Mouse (Mus musculus) neural tube, embryonic 12.5 days (tissue): ENCODE measurements around the gene Dedd2. TPM values are rescaled to one million over a fixed set of nuclear protein-coding genes. Genes with fewer than 3 reads are reported as not detected.
"Not testable (repeated sequence)": the region's sequence is repeated elsewhere in the genome, so short reads cannot be mapped to it uniquely, and the experiment has no call there.

ENCODE experiments used
- ATAC-seq: fragments of 200-750 bp; cut with Nextera tagmentation; 2 replicates; pipeline ENCODE4 v1.8.0; 2017; ENCODE audit warnings: low read depth, mild to moderate bottlenecking, moderate TSS enrichment, moderate library complexity; ENCODE audit not compliant: low FRiP score
- H3K27ac ChIP-seq: fragments of 300-500 bp; sonication (generic); 2 replicates; pipeline ENCODE4 v1.5.1; 2016
- H3K27me3 ChIP-seq: fragments of 300-500 bp; sonication (generic); replicated peaks from 2 replicates; pipeline ENCODE4 v1.6.1; 2016; ENCODE audit warnings: mild to moderate bottlenecking
- H3K36me3 ChIP-seq: fragments of 300-500 bp; sonication (generic); 2 replicates; pipeline ENCODE4 v1.6.1; 2016; ENCODE audit warnings: mild to moderate bottlenecking
- H3K4me1 ChIP-seq: fragments of 300-500 bp; sonication (generic); 2 replicates; pipeline ENCODE4 v1.6.1; 2016
- H3K4me2 ChIP-seq: fragments of 300-500 bp; sonication (generic); replicated peaks from 2 replicates; pipeline ENCODE4 v1.6.1; 2016; ENCODE audit warnings: mild to moderate bottlenecking
- H3K4me3 ChIP-seq: fragments of 300-500 bp; sonication (generic); 2 replicates; pipeline ENCODE4 v1.5.1; 2016
- H3K9ac ChIP-seq: fragments of 300-500 bp; sonication (generic); 2 replicates; pipeline ENCODE4 v1.6.1; 2016; ENCODE audit warnings: mild to moderate bottlenecking
- H3K9me3 ChIP-seq: fragments of 300-500 bp; sonication (generic); 2 replicates; pipeline ENCODE4 v1.6.1; 2016; ENCODE audit warnings: mild to moderate bottlenecking
- WGBS: fragments of 180-500 bp; shearing (Covaris S2); methylation state at CpG from one replicate; pipeline ENCODE4 v1.1.7; 2016; 5-methylcytosine and 5-hydroxymethylcytosine counted together
- polyA plus RNA-seq: library from polyadenylated mRNA; unstranded; fragments of >200 nt; fragmentation: Nextera tagmentation; extraction: Ambion mirVana; gene quantifications from 2 replicates; pipeline ENCODE4 v1.2.1, GENCODE M21; 2016

The Dedd2 gene
- polyA plus RNA-seq, result 15.5 and 17.7 TPM in 2 replicates

DNA sequence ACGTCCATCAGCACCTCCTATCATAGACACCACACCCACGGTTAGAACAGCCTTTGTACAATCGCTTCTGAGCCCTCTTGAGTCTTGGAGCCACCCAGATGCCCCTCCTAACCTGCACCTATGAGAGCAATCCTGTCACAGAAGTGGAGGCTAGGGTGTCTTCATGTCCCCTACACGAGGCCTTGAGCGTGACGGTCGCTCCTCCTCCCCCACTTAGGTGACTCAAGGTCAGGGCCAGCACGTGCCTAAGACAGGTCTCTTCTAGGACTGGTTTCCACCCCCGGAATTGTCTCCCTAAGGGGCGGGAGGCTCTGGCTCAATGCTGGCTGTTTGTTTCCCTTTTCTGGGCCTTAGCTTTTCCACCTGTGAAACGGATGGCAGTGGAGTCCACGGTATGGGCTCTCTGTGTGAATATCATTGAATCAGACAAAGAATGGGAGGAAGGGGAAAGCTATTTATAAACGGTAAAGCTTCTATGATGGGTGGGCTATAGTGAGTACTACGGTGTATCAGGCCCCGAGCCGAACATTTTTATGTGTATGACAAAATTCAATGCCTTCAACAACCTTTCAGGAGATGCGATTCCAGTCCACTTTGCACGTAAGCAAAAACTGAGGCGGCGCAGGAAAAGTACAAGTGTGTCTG lies at the start of gene Dedd2:
Gene Dedd2 (minus strand): TSS at position 159 of the 645 bp plus-strand sequence.
- peaks cover 21% of the 10 kb centered on the region for H3K36me3 ChIP-seq
- no peak for ATAC-seq
- H3K9ac ChIP-seq, result peak within 1 kb of the TSS; percentile 64
- 10% methylated on average over 20 of the region's 20 CpGs for WGBS
- peak within 1 kb of the TSS; percentile 49 for H3K4me3 ChIP-seq
- H3K27me3 ChIP-seq, result no peaks in the 10 kb centered on the region
- H3K9me3 ChIP-seq, result no peaks in the 10 kb centered on the region
- H3K4me1 ChIP-seq, result peaks cover 35% of the 10 kb centered on the region
- H3K4me2 ChIP-seq, result peak within 1 kb of the TSS; percentile 98
- H3K27ac ChIP-seq, result peak within 1 kb of the TSS; percentile 4; the same call in 1 of the 2 replicates

DNA sequence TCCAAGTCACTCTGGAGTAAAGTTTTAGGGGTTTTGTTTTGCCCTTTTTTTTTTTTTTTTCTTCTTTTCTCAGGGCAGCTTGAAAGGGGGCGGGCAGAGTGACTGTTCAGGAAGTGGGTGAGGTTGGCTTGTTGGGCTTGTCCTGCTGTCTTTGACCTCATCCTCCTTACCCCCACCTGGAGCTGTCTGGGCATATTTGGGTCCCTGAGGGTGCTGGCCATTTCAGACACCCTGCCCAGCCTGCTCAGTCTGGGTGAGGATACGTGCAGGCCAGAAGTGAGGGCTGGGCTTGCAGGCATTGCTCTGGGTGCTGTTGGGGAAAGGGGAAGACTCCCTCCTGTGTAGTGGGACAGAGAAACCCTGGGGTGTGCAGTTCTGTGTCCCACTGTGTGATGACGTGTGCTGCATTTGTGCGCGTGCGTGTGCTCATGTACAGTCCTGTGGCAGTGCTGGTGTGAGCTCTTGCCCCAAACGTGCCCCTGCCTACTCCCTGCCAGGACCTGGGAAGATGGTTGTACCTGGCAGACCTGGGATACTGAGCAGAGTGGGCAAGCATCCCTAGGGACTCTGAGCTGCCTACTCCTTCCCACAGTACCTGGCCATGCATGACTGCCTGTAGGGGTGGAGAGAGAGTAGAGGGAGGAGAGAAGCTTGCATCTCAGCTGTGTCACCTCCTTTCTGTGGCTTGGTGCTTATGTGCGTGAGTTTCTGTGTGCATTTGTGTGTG lies 49.3 kb upstream of the Dedd2 start:
- peak overlapping the region; percentile 9 for H3K4me3 ChIP-seq
- ATAC-seq, result no peak

DNA sequence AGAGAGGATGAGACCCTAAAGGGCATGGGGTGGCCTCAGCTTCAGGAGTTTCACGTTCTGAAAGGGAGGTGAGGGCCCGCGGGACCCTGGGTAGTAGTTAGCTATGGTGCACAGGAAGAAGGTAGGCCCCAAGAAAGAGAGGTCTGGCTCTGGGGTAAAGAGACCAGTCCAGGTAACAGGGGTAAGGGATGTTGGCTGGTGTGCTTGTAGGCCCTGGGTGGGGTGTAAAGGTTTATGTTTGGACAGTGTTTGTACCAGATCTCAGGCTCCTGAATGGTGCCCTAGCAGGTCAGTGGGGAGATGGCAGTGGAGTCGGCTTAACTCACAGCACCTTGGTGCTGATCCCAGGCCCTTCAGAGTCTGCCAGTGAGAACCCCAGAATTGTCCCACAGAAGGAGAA lies 48.6 kb upstream of the Dedd2 start:
- H3K4me3 ChIP-seq, result peak overlapping the region; percentile 82
- ATAC-seq, result no peak
- no peak overlapping the region for H3K27ac ChIP-seq
- H3K4me1 ChIP-seq, result peaks cover 21% of the 10 kb centered on the region
- peak overlapping the region; percentile 84 for H3K9ac ChIP-seq
- peak overlapping the region; percentile 80 for H3K4me2 ChIP-seq
- H3K9me3 ChIP-seq, result no peaks in the 10 kb centered on the region
- 53% methylated on average over 4 of the region's 4 CpGs for WGBS
- peaks cover 32% of the 10 kb centered on the region for H3K36me3 ChIP-seq
- no peaks in the 10 kb centered on the region; the same call in 1 of the 2 replicates for H3K27me3 ChIP-seq

More for the DNA sequence above, 49.3 kb upstream of the Dedd2 start:
- peaks cover 28% of the 10 kb centered on the region for H3K4me1 ChIP-seq
- peak overlapping the region; percentile 80 for H3K4me2 ChIP-seq
- 90% methylated on average over 8 of the region's 8 CpGs for WGBS
- no peaks in the 10 kb centered on the region; the same call in 1 of the 2 replicates for H3K27me3 ChIP-seq
- H3K9me3 ChIP-seq, result no peaks in the 10 kb centered on the region
- H3K36me3 ChIP-seq, result peaks cover 32% of the 10 kb centered on the region
- peak overlapping the region; percentile 84; the same call in 1 of the 2 replicates for H3K9ac ChIP-seq
- H3K27ac ChIP-seq, result no peak overlapping the region

DNA sequence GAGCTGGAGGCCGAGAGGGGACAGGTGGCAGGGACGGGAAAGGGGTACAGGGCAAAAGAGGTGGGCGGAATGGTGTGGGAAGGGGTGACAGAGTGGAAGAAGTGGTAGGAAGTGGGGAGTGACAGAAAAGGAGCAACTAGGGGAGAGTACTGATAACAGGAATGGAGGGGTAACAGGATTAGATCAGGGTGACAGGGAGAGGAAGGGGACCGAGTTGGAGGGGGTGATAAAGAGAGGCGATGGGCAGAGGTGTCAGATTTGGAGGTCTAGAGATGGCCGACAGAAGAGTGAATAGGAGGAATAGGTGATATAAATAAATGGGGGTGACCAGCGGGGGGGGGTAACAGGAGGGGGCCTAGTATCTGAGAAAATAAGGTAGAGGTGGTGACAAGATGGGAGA lies 48.2 kb upstream of the Dedd2 start:
- no peak for ATAC-seq
- H3K4me1 ChIP-seq, result peaks cover 21% of the 10 kb centered on the region
- H3K27ac ChIP-seq, result peak overlapping the region; percentile 75; the same call in 1 of the 2 replicates
- 4% methylated on average over 7 of the region's 7 CpGs for WGBS
- peak overlapping the region; percentile 80 for H3K4me2 ChIP-seq
- no peaks in the 10 kb centered on the region; the same call in 1 of the 2 replicates for H3K27me3 ChIP-seq
- peak overlapping the region; percentile 84 for H3K9ac ChIP-seq
- peaks cover 29% of the 10 kb centered on the region for H3K36me3 ChIP-seq
- H3K4me3 ChIP-seq, result peak overlapping the region; percentile 82
- H3K9me3 ChIP-seq, result no peaks in the 10 kb centered on the region

DNA sequence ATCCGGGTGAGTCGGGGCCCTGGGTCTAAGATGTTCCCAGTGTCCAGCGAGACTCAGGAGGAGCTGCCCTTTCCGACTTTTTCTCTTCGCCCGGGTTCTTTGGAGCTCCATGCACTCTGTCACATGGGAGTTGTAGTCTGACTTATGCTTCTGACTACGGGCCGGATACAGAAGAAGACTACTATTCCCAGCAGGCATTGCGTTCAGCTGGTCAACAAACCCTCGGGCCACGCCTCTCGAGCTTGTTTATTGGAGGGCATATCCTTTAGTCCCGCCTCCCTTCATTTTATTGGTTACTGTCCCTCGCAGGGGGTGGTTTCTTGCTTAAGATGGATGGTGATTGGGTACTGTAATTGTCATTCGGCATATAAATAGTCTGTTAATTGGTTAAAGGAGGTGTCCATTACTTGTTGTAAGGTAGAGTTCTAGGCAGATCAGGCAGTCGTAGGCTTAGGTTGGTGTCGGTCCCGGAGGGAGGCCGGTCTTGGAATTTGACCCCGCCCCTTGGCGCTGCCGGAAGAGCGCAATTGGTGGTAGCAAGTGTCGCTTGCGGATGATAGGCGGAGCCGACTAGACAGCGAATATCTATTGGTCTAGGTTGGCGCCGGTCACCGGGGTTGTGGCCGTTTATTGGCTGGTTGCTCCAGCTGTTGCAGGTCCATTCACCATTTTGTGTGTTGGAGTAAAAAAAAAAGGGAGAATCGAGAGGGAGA lies 47.5 kb upstream of the Dedd2 start:
- Histone ChIP-seq H3K27me3 (no peaks in the 10 kb centered on the region; the same call in 1 of the 2 replicates), H3K27ac (peak overlapping the region; percentile 75), H3K9ac (peak overlapping the region; percentile 84), H3K4me1 (peaks cover 21% of the 10 kb centered on the region), H3K4me3 (peak overlapping the region; percentile 82), H3K36me3 (peaks cover 22% of the 10 kb centered on the region), H3K9me3 (no peaks in the 10 kb centered on the region), H3K4me2 (peak overlapping the region; percentile 80)
- ATAC-seq, result peak; percentile 95
- WGBS, result under 1% methylated on average over 33 of the region's 33 CpGs

DNA sequence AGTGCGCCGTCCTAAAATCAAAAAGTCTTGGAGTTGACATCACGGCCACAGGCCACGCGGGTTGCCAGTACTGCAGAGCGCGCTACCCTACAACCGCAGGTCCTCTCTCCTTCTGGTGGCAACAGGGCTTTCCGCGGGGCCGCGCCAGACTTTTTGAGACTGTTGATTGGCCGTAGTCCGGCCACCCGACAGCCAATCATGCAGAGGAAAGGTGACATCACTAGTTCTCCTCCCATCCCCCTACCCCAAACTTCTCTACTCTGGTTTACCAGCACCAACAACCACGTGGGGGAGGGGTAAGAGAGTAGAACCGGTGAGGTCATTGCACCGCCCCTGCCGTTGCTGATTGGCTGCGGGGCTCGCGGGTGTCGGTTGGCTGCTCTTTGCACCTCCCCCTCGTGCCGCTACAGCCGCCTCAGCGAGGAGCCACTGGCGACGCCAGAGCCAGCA lies 46.9 kb upstream of the Dedd2 start, which contains the start of gene Cic:
Gene Cic (plus strand): TSS at position 404 of the 450 bp plus-strand sequence.
- peak; percentile 89 for ATAC-seq
- peak within 1 kb of the TSS; percentile 80 for H3K4me2 ChIP-seq
- H3K4me1 ChIP-seq, result peaks cover 21% of the 10 kb centered on the region
- peak within 1 kb of the TSS; percentile 75 for H3K27ac ChIP-seq
- H3K9ac ChIP-seq, result peak within 1 kb of the TSS; percentile 84
- H3K9me3 ChIP-seq, result no peaks in the 10 kb centered on the region
- under 1% methylated on average over 29 of the region's 29 CpGs for WGBS
- peak within 1 kb of the TSS; percentile 82 for H3K4me3 ChIP-seq
- H3K36me3 ChIP-seq, result peaks cover 16% of the 10 kb centered on the region
- no peaks in the 10 kb centered on the region; the same call in 1 of the 2 replicates for H3K27me3 ChIP-seq

DNA sequence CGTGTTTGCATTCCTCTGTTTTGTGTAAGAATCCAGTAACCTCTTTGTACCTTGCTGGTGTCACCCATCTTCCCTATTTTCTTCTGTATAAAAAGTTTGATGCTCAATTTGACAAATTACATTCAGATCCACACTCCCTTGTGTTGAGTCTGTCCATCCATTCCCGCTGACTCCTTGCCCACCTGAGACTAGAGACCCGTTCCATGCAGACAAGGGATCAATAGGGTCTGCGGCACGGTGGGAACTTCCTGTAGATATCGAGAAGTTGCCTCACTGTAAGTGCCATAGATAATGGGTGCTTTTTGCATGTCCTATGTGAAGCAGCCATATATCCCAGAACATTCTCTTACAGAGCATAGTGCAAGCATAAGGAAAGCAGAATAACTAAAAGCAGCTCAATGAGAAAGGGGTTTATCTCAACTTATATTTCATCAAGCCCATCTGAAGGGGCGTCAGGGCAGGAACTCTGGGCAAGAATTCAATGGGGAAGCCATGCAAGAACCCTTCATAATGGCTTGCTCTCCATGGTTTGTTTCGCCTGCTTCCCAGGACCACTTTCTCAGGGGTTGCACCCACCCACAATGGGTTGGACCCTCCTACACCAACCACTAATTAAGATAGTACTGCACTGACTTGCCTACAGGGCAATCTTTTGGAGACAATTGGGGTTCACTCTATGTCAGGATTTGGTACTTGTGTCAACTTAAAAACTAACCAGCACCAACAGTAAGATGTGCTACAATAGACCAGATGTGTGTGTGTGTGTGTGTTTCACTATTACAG lies 46.0 kb upstream of the Dedd2 start:
- no peak for ATAC-seq
- H3K27ac ChIP-seq, result no peak overlapping the region
- H3K4me1 ChIP-seq, result peaks cover 21% of the 10 kb centered on the region
- peak overlapping the region; percentile 58 for H3K4me2 ChIP-seq
- 87% methylated on average over 8 of the region's 8 CpGs for WGBS
- H3K4me3 ChIP-seq, result no peak overlapping the region
- no peaks in the 10 kb centered on the region for H3K9me3 ChIP-seq
- H3K36me3 ChIP-seq, result peaks cover 7% of the 10 kb centered on the region
- no peaks in the 10 kb centered on the region; the same call in 1 of the 2 replicates for H3K27me3 ChIP-seq
- no peak overlapping the region for H3K9ac ChIP-seq

DNA sequence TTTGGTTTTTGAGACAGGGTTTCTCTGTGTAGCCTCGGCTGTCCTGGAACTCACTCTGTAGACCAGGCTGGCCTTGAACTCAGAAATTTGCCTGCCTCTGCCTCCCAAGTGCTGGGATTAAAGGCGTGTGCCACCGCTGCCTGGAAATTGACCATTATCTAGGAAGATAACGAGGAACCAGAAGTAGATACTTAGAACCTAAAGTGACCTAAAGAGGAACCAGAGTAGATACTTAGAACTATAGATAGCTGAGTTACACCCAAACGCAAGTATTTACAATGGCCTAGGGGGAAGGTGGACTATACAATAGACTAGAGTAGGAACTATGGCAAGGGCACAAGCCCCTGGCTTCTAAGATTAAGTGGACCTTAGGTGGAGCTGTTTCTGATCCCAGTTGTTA lies 45.3 kb upstream of the Dedd2 start:
- 89% methylated on average over 5 of the region's 5 CpGs for WGBS
- H3K4me3 ChIP-seq, H3K27me3 ChIP-seq, H3K9ac ChIP-seq, H3K4me2 ChIP-seq, H3K27ac ChIP-seq, H3K36me3 ChIP-seq, ATAC-seq, H3K9me3 ChIP-seq: not testable (repeated sequence)
- peaks cover 19% of the 10 kb centered on the region for H3K4me1 ChIP-seq

DNA sequence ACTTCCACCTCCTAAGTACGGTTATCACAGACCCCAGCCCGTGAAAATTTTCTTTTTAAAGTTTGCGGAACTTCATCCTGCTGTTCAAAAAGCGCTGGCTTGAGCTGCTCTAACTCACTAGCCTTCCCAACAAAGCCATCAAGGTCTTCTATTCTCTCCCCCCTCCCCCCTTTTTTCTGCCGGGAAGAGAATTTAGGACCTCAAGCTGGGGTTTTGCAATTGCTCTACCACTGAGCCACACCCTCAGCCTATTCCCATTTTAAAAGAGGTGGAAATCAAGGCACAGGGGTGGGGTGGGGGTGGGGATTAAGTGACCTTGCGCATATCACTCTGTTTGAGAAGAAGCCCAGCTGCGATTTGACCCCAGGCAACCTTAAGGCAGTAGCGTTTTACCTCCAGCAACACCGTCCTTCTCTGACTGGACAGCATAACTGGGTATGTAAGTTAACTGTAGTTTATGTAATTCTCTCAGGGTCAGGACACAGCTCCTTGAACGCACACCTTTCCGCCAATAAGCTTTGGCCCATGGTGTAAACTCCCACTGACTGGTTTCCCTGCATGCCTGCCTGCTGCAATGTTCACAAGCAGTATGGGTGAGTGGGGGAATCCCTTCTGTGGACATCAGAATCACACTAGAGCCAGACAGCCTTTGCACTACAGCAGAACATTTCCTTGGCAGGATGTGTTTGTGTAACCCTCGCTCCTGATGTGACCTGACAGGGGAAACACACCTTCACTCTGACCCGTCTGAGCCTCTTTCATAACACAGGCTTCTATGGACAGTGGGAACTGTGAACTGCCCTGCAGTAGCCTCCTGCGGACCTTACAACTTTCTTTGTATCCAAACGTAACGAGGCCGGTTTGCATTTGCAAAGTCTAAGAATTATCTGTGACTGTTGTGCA lies 43.8 kb upstream of the Dedd2 start:
- Histone ChIP-seq H3K36me3 (no peaks in the 10 kb centered on the region), H3K9ac (no peak overlapping the region), H3K4me1 (peaks cover 11% of the 10 kb centered on the region), H3K4me2 (no peak overlapping the region), H3K27ac (no peak overlapping the region), H3K9me3 (no peaks in the 10 kb centered on the region), H3K4me3 (no peak overlapping the region), H3K27me3 (no peaks in the 10 kb centered on the region; the same call in 1 of the 2 replicates)
- WGBS, result 20% methylated on average over 17 of the region's 17 CpGs
- ATAC-seq, result no peak

DNA sequence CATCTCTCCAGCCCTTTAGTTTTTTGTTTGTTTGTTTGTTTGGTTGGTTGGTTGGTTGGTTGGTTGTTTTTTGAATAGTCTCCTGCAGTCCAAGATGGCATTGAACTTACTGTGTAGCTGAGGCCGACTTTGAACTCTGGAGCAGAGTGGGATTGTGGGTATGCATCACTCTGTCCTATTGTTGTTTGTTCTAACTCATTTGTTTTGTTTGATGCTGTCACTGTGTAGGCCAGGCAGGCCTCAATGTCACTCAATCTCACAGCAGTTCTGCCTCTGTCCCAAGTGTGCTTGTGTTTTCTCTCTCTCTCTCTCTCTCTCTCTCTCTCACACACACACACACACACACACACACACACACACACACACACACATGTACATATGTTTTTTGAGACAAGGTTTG lies 41.5 kb upstream of the Dedd2 start:
- no peak overlapping the region for H3K4me3 ChIP-seq
- H3K9ac ChIP-seq, result no peak overlapping the region
- no peak overlapping the region for H3K4me2 ChIP-seq
- no peaks in the 10 kb centered on the region for H3K9me3 ChIP-seq
- H3K27me3 ChIP-seq, result no peaks in the 10 kb centered on the region; the same call in 1 of the 2 replicates
- no peaks in the 10 kb centered on the region for H3K36me3 ChIP-seq
- no peak for ATAC-seq
- no peak overlapping the region for H3K27ac ChIP-seq
- 77% methylated on average over 1 of the region's 1 CpGs for WGBS
- H3K4me1 ChIP-seq, result peaks cover 3% of the 10 kb centered on the region
